Mouse (Mus musculus): ENCODE data around the gene Parp8. TPM values are rescaled to one million over a fixed set of nuclear protein-coding genes. Genes with fewer than 3 reads are reported as not detected.
A peak's percentile ranks its signal among the peaks of the same experiment; 100 is the strongest.

Gene Parp8
- polyA plus RNA-seq, 1 experiment from 2014 or later = 44.0 TPM

DNA sequence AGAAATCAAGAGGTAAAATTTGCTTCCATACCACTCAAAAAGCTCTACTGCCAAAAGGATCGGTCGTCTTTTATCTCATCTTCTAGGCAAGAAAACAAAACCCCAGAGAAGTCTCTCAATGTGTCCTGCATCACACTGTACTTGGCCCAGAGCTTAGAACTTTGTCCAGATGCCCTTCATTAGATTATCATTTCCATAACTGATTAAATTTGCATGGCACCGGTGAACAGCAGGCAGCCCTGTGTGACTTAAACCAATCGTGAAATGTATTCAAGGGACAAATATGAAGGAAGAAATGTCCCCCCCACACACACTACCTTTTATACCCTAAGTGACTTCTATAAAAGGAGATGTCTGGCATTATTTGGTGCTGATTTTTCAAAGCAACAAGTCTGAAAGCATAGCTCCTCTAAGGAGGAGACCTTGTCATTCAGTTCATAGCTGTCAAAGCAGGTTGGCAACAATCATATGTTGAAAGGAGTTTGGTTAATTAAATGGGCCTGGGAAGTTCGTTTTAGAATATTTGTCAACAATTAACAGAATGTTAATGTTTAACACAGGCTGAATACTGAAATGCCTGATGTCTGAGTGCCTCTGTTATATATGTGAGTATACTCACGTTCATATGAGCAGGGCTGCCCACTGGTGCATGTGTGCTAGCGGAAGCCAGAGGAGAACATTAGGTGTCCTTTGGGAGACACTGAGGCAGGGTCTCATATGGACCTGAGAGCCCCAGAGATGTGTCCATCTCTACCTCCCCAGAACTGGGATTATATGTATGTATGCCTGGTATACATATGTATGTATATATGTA lies 66.4 kb downstream of the Parp8 start:
- Histone ChIP-seq H3K4me1 (replicated peaks; ENCODE audit: control insufficient read depth, insufficient read depth, low read length) (no peaks in the 10 kb centered on the region), H3K9ac (no peak overlapping the region), H3K4me3 (replicated peaks; ENCODE audit: low read length) (no peak overlapping the region), H3K4me2 (replicated peaks) (no peak overlapping the region), H3K36me3 (replicated peaks; ENCODE audit: control insufficient read depth, insufficient read depth) (no peaks in the 10 kb centered on the region), H3K9me3 (ENCODE audit: control insufficient read depth, low read length) (no peaks in the 10 kb centered on the region), H3K27me3 (ENCODE audit: control insufficient read depth, insufficient read depth, low read length) (no peaks in the 10 kb centered on the region), H3K27ac (no peak overlapping the region)
- WGBS = 64% methylated on average over 7 of the region's 7 CpGs
- no peak for DNase-seq (ENCODE audit: low spot score)
- ATAC-seq (ENCODE audit: low FRiP score) = no peak

DNA sequence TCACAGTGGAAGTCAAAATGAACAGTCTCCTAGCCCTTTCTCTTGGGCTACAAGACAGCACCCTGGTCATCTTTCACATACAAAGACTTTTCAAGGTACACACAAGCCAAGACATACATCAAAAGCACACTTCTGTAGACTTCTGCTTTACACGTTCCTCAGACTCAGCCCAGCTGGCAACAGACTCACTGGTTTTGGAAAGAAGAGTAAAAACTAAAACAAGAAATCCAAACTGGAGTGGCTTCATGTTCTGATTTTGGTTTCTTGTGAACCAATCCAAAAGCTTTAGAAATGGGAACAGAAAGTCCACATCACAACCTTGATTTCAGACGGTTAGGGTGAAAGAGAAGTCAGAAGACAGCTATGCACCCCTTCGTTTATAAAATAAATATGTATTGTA lies 67.8 kb downstream of the Parp8 start:
- no peaks in the 10 kb centered on the region for H3K4me1 ChIP-seq (replicated peaks; ENCODE audit: control insufficient read depth, insufficient read depth, low read length)
- no peak overlapping the region for H3K27ac ChIP-seq
- 88% methylated on average over 3 of the region's 3 CpGs for WGBS
- DNase-seq (ENCODE audit: low spot score) (no peak), ATAC-seq (ENCODE audit: low FRiP score) (no peak)
- no peaks in the 10 kb centered on the region for H3K36me3 ChIP-seq (replicated peaks; ENCODE audit: control insufficient read depth, insufficient read depth)
- H3K4me2 ChIP-seq (replicated peaks) = no peak overlapping the region
- H3K27me3 ChIP-seq (ENCODE audit: control insufficient read depth, insufficient read depth, low read length) = no peaks in the 10 kb centered on the region
- H3K9me3 ChIP-seq (ENCODE audit: control insufficient read depth, low read length) = no peaks in the 10 kb centered on the region
- no peak overlapping the region for H3K4me3 ChIP-seq (replicated peaks; ENCODE audit: low read length)
- H3K9ac ChIP-seq = no peak overlapping the region

DNA sequence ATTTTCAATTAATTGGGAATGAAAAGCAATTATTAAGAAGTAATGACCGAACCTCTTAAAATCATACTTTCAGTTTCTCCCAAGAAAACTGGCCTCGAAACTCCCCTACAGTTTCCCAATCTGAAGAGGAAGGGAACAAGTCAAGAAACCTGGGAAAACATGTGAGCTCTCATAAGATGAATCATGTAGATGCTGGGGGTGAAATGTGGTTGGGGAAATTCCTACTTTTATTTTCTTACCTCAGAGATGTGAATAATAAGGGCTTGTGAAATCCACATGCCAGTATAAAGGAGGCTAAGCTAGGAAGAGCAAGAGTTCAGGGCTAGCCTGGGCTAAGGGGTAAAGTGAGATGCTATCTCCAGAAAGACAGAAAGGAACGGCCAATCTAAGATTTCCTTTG lies 74.0 kb downstream of the Parp8 start:
- Histone ChIP-seq H3K36me3 (replicated peaks; ENCODE audit: control insufficient read depth, insufficient read depth) (no peaks in the 10 kb centered on the region), H3K4me3 (replicated peaks; ENCODE audit: low read length) (no peak overlapping the region), H3K4me1 (replicated peaks; ENCODE audit: control insufficient read depth, insufficient read depth, low read length) (peaks cover 9% of the 10 kb centered on the region; the same call in 1 of the 2 replicates), H3K27ac (no peak overlapping the region), H3K9ac (no peak overlapping the region), H3K4me2 (replicated peaks) (no peak overlapping the region), H3K27me3 (ENCODE audit: control insufficient read depth, insufficient read depth, low read length) (no peaks in the 10 kb centered on the region), H3K9me3 (ENCODE audit: control insufficient read depth, low read length) (no peaks in the 10 kb centered on the region)
- WGBS = 96% methylated on average over 3 of the region's 3 CpGs
- no peak for ATAC-seq (ENCODE audit: low FRiP score)
- no peak for DNase-seq (ENCODE audit: low spot score)

DNA sequence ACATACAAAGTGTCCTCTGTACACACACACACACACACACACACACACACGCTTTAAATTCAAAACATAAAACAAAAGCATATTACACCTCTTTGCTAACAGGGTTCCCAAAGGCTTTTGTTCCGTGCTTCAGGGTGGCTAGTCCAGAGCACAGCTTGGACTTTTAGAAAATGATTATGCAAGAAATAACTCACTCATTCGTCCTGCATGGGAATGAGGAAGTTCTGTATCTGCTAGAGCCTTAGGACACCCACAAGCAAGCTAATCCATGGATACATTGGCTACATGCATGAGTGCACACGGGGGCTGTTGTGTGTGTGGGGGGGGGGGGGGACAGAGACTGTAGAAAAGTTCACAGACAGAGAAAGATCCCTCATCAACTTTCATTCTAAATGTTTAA lies 75.8 kb downstream of the Parp8 start:
- DNase-seq (ENCODE audit: low spot score) (no peak), ATAC-seq (ENCODE audit: low FRiP score) (no peak)
- no peaks in the 10 kb centered on the region for H3K9me3 ChIP-seq (ENCODE audit: control insufficient read depth, low read length)
- H3K4me2 ChIP-seq (replicated peaks) = no peak overlapping the region
- no peaks in the 10 kb centered on the region for H3K27me3 ChIP-seq (ENCODE audit: control insufficient read depth, insufficient read depth, low read length)
- no peak overlapping the region for H3K9ac ChIP-seq
- H3K4me1 ChIP-seq (replicated peaks; ENCODE audit: control insufficient read depth, insufficient read depth, low read length) = peaks cover 9% of the 10 kb centered on the region; the same call in 1 of the 2 replicates
- H3K27ac ChIP-seq = no peak overlapping the region
- H3K4me3 ChIP-seq (replicated peaks; ENCODE audit: low read length) = no peak overlapping the region
- no peaks in the 10 kb centered on the region for H3K36me3 ChIP-seq (replicated peaks; ENCODE audit: control insufficient read depth, insufficient read depth)
- 75% methylated on average over 4 of the region's 4 CpGs for WGBS

DNA sequence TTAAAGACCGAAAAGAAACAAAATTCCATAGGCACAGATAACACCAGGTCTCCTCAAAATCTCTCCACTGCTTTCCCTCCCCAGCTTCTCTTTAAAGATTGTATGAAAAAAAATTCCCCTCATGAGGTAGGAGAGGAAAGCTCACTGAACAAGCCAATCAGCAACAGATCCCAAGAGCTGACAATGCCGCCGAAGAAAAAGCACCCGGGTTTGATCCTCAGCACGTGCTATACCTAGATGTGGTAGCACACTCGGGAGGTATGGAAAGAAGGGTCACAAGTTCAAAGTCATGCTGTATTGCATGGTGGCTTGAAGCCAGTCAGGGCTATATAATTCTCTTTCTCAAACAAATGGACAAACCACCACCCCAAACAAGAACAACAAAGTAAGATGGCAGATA lies 76.3 kb downstream of the Parp8 start:
- Histone ChIP-seq H3K9me3 (ENCODE audit: control insufficient read depth, low read length) (no peaks in the 10 kb centered on the region), H3K4me3 (replicated peaks; ENCODE audit: low read length) (no peak overlapping the region), H3K4me2 (replicated peaks) (no peak overlapping the region), H3K36me3 (replicated peaks; ENCODE audit: control insufficient read depth, insufficient read depth) (no peaks in the 10 kb centered on the region), H3K9ac (no peak overlapping the region), H3K27me3 (ENCODE audit: control insufficient read depth, insufficient read depth, low read length) (no peaks in the 10 kb centered on the region), H3K27ac (no peak overlapping the region), H3K4me1 (replicated peaks; ENCODE audit: control insufficient read depth, insufficient read depth, low read length) (peaks cover 9% of the 10 kb centered on the region; the same call in 1 of the 2 replicates)
- WGBS = 90% methylated on average over 6 of the region's 6 CpGs
- DNase-seq (ENCODE audit: low spot score) (no peak), ATAC-seq (ENCODE audit: low FRiP score) (no peak)

DNA sequence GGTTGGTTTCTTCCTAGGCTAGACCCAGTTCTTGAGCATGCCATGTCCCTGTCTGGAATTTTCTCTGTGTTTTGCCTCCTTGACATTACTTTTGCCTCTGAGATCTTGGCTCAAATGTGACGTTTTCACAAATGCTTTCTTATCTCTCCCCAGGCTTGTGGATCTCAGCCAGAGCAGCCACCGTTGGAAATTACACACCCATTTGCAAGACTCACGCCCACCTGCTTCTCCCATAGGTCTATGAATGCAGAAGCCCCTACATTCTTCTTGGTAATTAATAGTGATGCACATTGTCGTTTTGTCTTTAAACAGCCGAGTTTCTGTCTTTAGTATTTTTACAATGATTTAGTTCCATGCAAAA lies 77.1 kb downstream of the Parp8 start:
- H3K27ac ChIP-seq = no peak overlapping the region
- no peak for DNase-seq (ENCODE audit: low spot score)

DNA sequence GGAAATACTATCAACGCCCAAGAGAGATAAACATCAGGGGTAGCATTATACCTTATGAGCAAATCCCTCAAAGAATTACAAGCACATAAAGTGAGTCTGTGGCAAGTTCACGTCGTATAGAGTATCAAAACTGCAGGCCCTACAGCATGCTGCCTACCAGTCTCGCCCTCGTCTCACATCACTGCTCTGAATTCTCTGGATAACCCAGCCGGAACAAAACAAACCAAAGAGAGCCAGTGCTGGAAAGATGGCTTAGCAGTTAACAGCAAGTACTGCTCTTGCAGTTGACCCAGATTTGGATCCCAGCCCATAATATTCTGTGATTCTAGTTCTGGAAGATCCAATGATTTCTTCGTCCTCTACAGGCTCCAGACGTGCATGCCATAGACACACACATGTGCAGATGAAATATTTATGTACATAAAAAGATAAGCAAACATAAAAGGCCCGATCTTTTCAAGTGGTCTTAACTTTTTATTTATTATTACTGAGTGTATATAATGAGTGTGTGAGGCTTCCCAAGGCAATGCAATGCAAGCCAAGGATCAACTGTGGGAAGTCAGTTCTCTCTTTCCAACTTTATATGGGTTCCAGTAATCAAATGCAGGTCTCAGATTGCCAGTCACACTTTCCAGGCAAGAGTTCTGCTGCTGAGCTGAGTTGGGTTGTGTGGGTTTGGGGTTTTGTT lies 77.6 kb downstream of the Parp8 start:
- Histone ChIP-seq H3K36me3 (replicated peaks; ENCODE audit: control insufficient read depth, insufficient read depth) (no peaks in the 10 kb centered on the region), H3K9ac (no peak overlapping the region), H3K27ac (no peak overlapping the region), H3K4me1 (replicated peaks; ENCODE audit: control insufficient read depth, insufficient read depth, low read length) (peaks cover 9% of the 10 kb centered on the region; the same call in 1 of the 2 replicates), H3K4me3 (replicated peaks; ENCODE audit: low read length) (no peak overlapping the region), H3K9me3 (ENCODE audit: control insufficient read depth, low read length) (no peaks in the 10 kb centered on the region), H3K4me2 (replicated peaks) (no peak overlapping the region), H3K27me3 (ENCODE audit: control insufficient read depth, insufficient read depth, low read length) (no peaks in the 10 kb centered on the region)
- ATAC-seq (ENCODE audit: low FRiP score) (no peak), DNase-seq (ENCODE audit: low spot score) (no peak)
- 78% methylated on average over 9 of the region's 9 CpGs for WGBS

More for the DNA sequence above, 77.1 kb downstream of the Parp8 start:
- Histone ChIP-seq H3K9me3 (ENCODE audit: control insufficient read depth, low read length) (no peaks in the 10 kb centered on the region), H3K4me1 (replicated peaks; ENCODE audit: control insufficient read depth, insufficient read depth, low read length) (peaks cover 9% of the 10 kb centered on the region; the same call in 1 of the 2 replicates), H3K9ac (no peak overlapping the region), H3K36me3 (replicated peaks; ENCODE audit: control insufficient read depth, insufficient read depth) (no peaks in the 10 kb centered on the region), H3K4me3 (replicated peaks; ENCODE audit: low read length) (no peak overlapping the region), H3K27me3 (ENCODE audit: control insufficient read depth, insufficient read depth, low read length) (no peaks in the 10 kb centered on the region), H3K4me2 (replicated peaks) (no peak overlapping the region)
- 62% methylated on average over 5 of the region's 5 CpGs for WGBS
- ATAC-seq (ENCODE audit: low FRiP score) = no peak

DNA sequence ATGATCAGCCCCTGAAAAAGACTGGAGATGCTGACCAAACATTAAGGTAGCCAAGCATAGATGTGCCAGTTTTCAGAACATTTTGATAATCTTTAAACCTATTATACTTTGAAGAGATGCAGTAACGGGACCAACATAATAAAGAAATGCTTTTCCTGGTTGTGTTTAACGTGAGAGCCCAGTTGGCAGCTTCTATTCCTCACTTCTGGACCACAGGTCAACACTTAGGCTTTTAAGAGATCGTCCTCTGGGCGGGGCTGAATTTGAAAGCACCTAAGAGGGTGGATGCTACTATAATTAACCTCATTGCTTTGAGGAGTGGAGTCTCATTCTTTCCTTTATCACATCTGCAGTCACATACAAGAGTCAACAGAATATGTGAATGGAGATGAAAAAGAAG lies 78.8 kb downstream of the Parp8 start:
- Histone ChIP-seq H3K36me3 (replicated peaks; ENCODE audit: control insufficient read depth, insufficient read depth) (no peaks in the 10 kb centered on the region), H3K4me2 (replicated peaks) (no peak overlapping the region), H3K9ac (no peak overlapping the region), H3K27ac (no peak overlapping the region), H3K4me1 (replicated peaks; ENCODE audit: control insufficient read depth, insufficient read depth, low read length) (peaks cover 12% of the 10 kb centered on the region; the same call in 1 of the 2 replicates), H3K27me3 (ENCODE audit: control insufficient read depth, insufficient read depth, low read length) (no peaks in the 10 kb centered on the region), H3K4me3 (replicated peaks; ENCODE audit: low read length) (no peak overlapping the region), H3K9me3 (ENCODE audit: control insufficient read depth, low read length) (no peaks in the 10 kb centered on the region)
- WGBS = 77% methylated on average over 4 of the region's 4 CpGs
- DNase-seq (ENCODE audit: low spot score) (no peak), ATAC-seq (ENCODE audit: low FRiP score) (no peak)

DNA sequence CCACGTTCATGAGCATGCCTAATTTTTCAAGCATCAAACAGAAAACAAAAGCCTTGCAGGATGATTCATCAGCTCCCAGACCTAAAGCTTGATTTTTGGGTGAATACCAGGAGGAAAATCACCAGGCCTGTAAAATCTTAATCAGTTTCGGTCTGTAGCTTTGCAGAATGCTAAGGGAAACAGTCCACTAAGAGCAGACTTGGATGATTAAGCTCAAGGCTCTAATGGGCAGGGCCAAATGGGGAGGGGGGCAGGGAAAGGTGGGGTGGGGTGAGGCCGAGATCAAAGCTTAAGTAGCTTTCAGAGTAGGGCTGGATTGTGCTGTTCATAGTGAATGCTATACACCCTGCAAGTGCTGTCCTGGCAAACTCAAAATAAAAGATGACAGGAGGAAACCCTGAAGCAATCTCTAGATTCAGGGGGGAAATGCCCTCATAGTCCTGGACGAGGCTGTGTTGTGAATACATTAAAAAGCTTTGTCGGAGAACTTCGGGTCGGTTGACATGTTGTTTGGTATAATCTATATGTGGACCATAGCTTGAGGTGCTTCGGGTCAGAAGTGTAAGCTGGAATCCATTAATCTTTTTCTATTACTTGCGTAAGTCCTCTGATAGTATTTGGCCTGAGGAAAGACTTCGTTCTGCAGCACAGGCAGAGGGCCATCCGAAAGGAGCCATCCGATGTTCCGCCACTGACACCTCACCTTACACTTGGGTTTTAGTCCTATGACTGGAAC lies 83.9 kb downstream of the Parp8 start:
- 64% methylated on average over 13 of the region's 13 CpGs for WGBS

More for the DNA sequence above, 83.9 kb downstream of the Parp8 start:
- Histone ChIP-seq H3K4me1 (replicated peaks; ENCODE audit: control insufficient read depth, insufficient read depth, low read length) (peaks cover 9% of the 10 kb centered on the region; the same call in 1 of the 2 replicates), H3K9me3 (ENCODE audit: control insufficient read depth, low read length) (no peaks in the 10 kb centered on the region), H3K9ac (no peak overlapping the region), H3K36me3 (replicated peaks; ENCODE audit: control insufficient read depth, insufficient read depth) (no peaks in the 10 kb centered on the region), H3K27me3 (ENCODE audit: control insufficient read depth, insufficient read depth, low read length) (no peaks in the 10 kb centered on the region), H3K4me3 (replicated peaks; ENCODE audit: low read length) (no peak overlapping the region), H3K4me2 (replicated peaks) (no peak overlapping the region), H3K27ac (no peak overlapping the region)
- ATAC-seq (ENCODE audit: low FRiP score) = peak; percentile 41; the same call in 1 of the 2 replicates
- no peak for DNase-seq (ENCODE audit: low spot score)
